Mouse (Mus musculus): ENCODE measurements around the gene Gdpgp1. TPM values are rescaled to one million over a fixed set of nuclear protein-coding genes. Genes with fewer than 3 reads are reported as not detected.

Gene Gdpgp1
- polyA plus RNA-seq, 1 experiment from 2014 or later = 7.2 TPM

- no peaks in the 10 kb centered on the region for H3K36me3 ChIP-seq
- H3K4me3 ChIP-seq = peak overlapping the region; percentile 48
- peak overlapping the region; percentile 91 for H3K27ac ChIP-seq
- 16% methylated on average over 16 of the region's 16 CpGs for WGBS
- H3K4me1 ChIP-seq = peaks cover 47% of the 10 kb centered on the region
- H3K27me3 ChIP-seq (ENCODE audit: low read depth, poor library complexity, severe bottlenecking) = 0 out of 2 replicates have a peak, but pooled peaks cover 3% of the 10 kb centered on the region
- H3K9me3 ChIP-seq (replicated peaks) = no peaks in the 10 kb centered on the region
- peak; percentile 83 for DNase-seq (ENCODE audit: low spot score)
Observed at GRCm38 (mm10) chr7:80192226-80193061, 40.2 kb upstream of the Gdpgp1 start.

- H3K4me1 ChIP-seq = peaks cover 46% of the 10 kb centered on the region
- no peaks in the 10 kb centered on the region for H3K9me3 ChIP-seq (replicated peaks)
- H3K27me3 ChIP-seq (ENCODE audit: low read depth, poor library complexity, severe bottlenecking) = no peaks in the 10 kb centered on the region
- H3K4me3 ChIP-seq = no peak overlapping the region
- 79% methylated on average over 13 of the region's 13 CpGs for WGBS
- no peaks in the 10 kb centered on the region for H3K36me3 ChIP-seq
- H3K27ac ChIP-seq = no peak overlapping the region
- DNase-seq (ENCODE audit: low spot score) = no peak
Observed at GRCm38 (mm10) chr7:80193941-80194739, 38.5 kb upstream of the Gdpgp1 start.

GRCm38 (mm10) chr7:80195146-80195545 is 37.5 kb upstream of the Gdpgp1 start:
- Histone ChIP-seq H3K4me1 (peaks cover 50% of the 10 kb centered on the region), H3K4me3 (no peak overlapping the region), H3K9me3 (replicated peaks) (no peaks in the 10 kb centered on the region), H3K27ac (no peak overlapping the region), H3K27me3 (ENCODE audit: low read depth, poor library complexity, severe bottlenecking) (no peaks in the 10 kb centered on the region), H3K36me3 (no peaks in the 10 kb centered on the region)
- WGBS = 91% methylated on average over 5 of the region's 5 CpGs
- no peak for DNase-seq (ENCODE audit: low spot score)

- 92% methylated on average over 10 of the region's 11 CpGs for WGBS
- Histone ChIP-seq H3K4me3 (no peak overlapping the region), H3K4me1 (peaks cover 54% of the 10 kb centered on the region)
Observed at GRCm38 (mm10) chr7:80195576-80196263, 36.9 kb upstream of the Gdpgp1 start.

DNA sequence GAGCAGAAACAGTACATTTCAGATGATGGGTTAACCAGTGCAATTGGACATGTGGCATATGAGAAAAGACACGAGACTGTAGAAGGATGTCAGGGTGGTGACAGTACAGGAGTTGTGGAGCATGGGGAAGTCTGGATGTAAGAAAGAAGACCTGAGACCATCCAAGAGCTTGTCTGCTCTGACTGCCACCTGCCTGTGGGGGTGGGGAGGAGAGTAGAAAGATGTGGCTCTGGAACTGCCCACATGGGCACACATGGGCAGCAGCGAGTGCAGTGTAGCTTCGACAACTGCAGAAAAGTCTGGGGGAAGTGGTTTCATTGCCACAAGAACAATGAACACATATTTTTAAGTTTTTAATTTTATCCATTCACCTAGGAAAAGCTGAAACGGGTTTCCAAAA is 35.3 kb upstream of the Gdpgp1 start:
- H3K36me3 ChIP-seq = peaks cover 6% of the 10 kb centered on the region
- H3K4me3 ChIP-seq = peak overlapping the region; percentile 73
- H3K27ac ChIP-seq = peak overlapping the region; percentile 93
- H3K27me3 ChIP-seq (ENCODE audit: low read depth, poor library complexity, severe bottlenecking) = no peaks in the 10 kb centered on the region
- WGBS = 19% methylated on average over 4 of the region's 4 CpGs
- peaks cover 55% of the 10 kb centered on the region for H3K4me1 ChIP-seq
- DNase-seq (ENCODE audit: low spot score) = no peak
- no peaks in the 10 kb centered on the region for H3K9me3 ChIP-seq (replicated peaks)

More at GRCm38 (mm10) chr7:80195576-80196263, 36.9 kb upstream of the Gdpgp1 start:
- Histone ChIP-seq H3K9me3 (replicated peaks) (no peaks in the 10 kb centered on the region), H3K36me3 (no peaks in the 10 kb centered on the region), H3K27ac (no peak overlapping the region), H3K27me3 (ENCODE audit: low read depth, poor library complexity, severe bottlenecking) (no peaks in the 10 kb centered on the region)
- no peak for DNase-seq (ENCODE audit: low spot score)

DNA sequence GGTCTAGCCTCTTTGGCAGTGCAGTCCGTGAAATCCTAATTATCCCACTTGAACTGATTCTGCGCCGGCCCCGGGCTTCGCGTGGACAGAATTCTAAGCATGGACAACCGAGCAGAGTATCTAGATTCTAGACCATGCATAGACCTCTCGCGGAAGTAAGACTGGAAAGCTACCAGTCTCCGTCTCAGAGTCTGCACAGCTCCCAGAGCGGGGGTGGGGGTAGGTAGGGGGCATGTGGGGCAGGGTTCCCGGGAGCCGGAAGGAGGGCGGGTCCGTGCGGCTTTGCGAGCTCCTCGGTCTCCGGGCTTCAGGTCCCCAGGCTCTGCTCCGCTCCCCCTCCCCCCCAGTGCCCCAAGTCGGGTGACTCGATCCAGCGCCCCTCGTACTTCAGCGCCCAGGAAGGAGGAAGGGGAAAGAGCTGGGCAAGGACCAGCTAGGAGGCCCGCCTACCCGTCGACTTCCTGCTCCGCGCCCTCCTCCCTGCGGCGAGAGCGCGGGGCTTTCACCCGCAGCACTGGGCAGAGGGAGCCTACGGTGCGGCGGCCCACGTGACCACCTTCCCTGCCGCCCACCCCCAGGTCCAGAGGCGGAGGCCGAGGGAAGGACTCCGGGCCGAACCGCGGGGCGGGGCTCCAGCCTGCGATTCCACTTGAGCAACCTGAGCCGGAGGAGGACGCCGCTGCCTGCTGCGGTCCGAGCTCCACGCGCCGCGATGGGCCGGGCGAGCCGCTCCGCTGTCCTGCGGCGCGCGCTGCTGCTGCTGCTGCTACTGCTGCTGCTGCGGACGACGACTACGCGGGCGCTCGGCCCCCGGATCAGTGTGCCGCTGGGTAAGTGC is 34.5 kb upstream of the Gdpgp1 start:
- WGBS = under 1% methylated on average over 68 of the region's 74 CpGs
- Histone ChIP-seq H3K27ac (peak overlapping the region; percentile 93), H3K4me3 (peak overlapping the region; percentile 73), H3K4me1 (peaks cover 49% of the 10 kb centered on the region), H3K9me3 (replicated peaks) (no peaks in the 10 kb centered on the region), H3K27me3 (ENCODE audit: low read depth, poor library complexity, severe bottlenecking) (no peaks in the 10 kb centered on the region), H3K36me3 (peaks cover 13% of the 10 kb centered on the region)
- DNase-seq (ENCODE audit: low spot score) = peak; percentile 91

DNA sequence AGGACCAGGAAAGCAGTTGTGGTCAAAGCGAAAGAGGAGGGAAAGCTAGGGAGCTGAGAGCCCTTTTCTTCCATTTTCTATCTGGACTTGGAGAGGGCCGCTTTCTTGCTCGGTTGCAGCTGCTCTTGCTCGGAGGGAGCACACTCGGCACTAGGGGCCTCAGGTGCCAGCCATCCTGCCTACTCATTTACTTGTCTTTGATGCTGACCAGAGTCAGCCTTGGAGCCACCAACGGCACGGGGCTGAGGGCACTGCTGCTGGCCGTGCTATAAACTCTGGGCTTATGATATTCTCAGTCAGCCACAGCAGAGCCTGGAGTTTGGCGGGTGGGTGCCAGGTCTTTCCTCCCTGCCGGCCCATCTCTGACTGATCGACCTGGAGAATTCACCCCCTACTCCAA is 33.8 kb upstream of the Gdpgp1 start:
- H3K36me3 ChIP-seq = peaks cover 16% of the 10 kb centered on the region
- H3K4me3 ChIP-seq = peak overlapping the region; percentile 73
- H3K27ac ChIP-seq = peak overlapping the region; percentile 93
- WGBS = 1% methylated on average over 11 of the region's 11 CpGs
- no peak for DNase-seq (ENCODE audit: low spot score)
- peaks cover 54% of the 10 kb centered on the region for H3K4me1 ChIP-seq
- no peaks in the 10 kb centered on the region for H3K9me3 ChIP-seq (replicated peaks)
- H3K27me3 ChIP-seq (ENCODE audit: low read depth, poor library complexity, severe bottlenecking) = no peaks in the 10 kb centered on the region

GRCm38 (mm10) chr7:80199286-80199685 is 33.4 kb upstream of the Gdpgp1 start:
- Histone ChIP-seq H3K4me3 (peak overlapping the region; percentile 73), H3K27ac (peak overlapping the region; percentile 93), H3K36me3 (peaks cover 16% of the 10 kb centered on the region), H3K4me1 (peaks cover 54% of the 10 kb centered on the region), H3K27me3 (ENCODE audit: low read depth, poor library complexity, severe bottlenecking) (no peaks in the 10 kb centered on the region), H3K9me3 (replicated peaks) (no peaks in the 10 kb centered on the region)
- WGBS = 30% methylated on average over 6 of the region's 6 CpGs
- no peak for DNase-seq (ENCODE audit: low spot score)

- Histone ChIP-seq H3K4me1 (peaks cover 56% of the 10 kb centered on the region), H3K9me3 (replicated peaks) (no peaks in the 10 kb centered on the region), H3K4me3 (peak overlapping the region; percentile 73; the same call in 1 of the 2 replicates), H3K27me3 (ENCODE audit: low read depth, poor library complexity, severe bottlenecking) (no peaks in the 10 kb centered on the region), H3K36me3 (peaks cover 16% of the 10 kb centered on the region), H3K27ac (0 out of 2 replicates have a peak overlapping the region, but pooled peaks have one; percentile 11)
- no peak for DNase-seq (ENCODE audit: low spot score)
- 59% methylated on average over 11 of the region's 11 CpGs for WGBS
Observed at GRCm38 (mm10) chr7:80199851-80200587, 32.6 kb upstream of the Gdpgp1 start.

- Histone ChIP-seq H3K36me3 (peaks cover 16% of the 10 kb centered on the region), H3K27ac (0 out of 2 replicates have a peak overlapping the region, but pooled peaks have one; percentile 11), H3K27me3 (ENCODE audit: low read depth, poor library complexity, severe bottlenecking) (no peaks in the 10 kb centered on the region), H3K4me1 (peaks cover 61% of the 10 kb centered on the region), H3K4me3 (no peak overlapping the region), H3K9me3 (replicated peaks) (no peaks in the 10 kb centered on the region)
- DNase-seq (ENCODE audit: low spot score) = no peak
- 63% methylated on average over 6 of the region's 6 CpGs for WGBS
Observed at GRCm38 (mm10) chr7:80200588-80200945, 32.1 kb upstream of the Gdpgp1 start.

DNA sequence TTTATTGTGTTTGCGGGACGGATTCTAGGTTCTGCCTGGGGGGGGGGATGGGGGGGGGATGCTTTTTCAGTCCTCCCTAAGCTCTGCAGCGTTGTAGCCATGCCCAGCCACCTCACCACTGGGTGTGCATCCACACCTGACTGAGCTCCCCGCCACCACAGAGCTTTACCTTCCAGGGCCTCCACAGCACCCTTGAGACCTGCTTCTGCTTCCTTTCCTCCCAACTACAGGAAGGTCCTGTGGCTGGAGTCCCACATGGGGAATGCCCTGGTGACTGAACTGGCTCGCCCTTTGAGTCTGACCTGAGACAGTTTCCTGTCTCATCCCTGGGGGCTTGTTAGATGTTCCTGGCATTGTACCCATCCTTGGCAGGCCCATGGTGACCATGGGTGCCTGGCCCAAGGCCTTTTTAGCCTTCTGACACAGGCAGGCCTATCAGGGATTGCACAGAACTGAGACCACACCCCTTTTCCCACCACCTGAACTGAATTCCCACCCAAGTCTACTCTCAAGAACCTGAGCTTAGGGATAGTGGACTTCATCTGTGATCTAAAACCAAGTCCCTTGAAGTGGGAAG is 31.6 kb upstream of the Gdpgp1 start:
- no peak for DNase-seq (ENCODE audit: low spot score)
- peaks cover 66% of the 10 kb centered on the region for H3K4me1 ChIP-seq
- no peaks in the 10 kb centered on the region for H3K9me3 ChIP-seq (replicated peaks)
- 0 out of 2 replicates have a peak overlapping the region, but pooled peaks have one; percentile 11 for H3K27ac ChIP-seq
- 91% methylated on average over 5 of the region's 5 CpGs for WGBS
- no peak overlapping the region for H3K4me3 ChIP-seq
- H3K27me3 ChIP-seq (ENCODE audit: low read depth, poor library complexity, severe bottlenecking) = no peaks in the 10 kb centered on the region
- H3K36me3 ChIP-seq = peaks cover 16% of the 10 kb centered on the region
